Mouse (Mus musculus): ENCODE measurements around the gene Zfp541.

DNA sequence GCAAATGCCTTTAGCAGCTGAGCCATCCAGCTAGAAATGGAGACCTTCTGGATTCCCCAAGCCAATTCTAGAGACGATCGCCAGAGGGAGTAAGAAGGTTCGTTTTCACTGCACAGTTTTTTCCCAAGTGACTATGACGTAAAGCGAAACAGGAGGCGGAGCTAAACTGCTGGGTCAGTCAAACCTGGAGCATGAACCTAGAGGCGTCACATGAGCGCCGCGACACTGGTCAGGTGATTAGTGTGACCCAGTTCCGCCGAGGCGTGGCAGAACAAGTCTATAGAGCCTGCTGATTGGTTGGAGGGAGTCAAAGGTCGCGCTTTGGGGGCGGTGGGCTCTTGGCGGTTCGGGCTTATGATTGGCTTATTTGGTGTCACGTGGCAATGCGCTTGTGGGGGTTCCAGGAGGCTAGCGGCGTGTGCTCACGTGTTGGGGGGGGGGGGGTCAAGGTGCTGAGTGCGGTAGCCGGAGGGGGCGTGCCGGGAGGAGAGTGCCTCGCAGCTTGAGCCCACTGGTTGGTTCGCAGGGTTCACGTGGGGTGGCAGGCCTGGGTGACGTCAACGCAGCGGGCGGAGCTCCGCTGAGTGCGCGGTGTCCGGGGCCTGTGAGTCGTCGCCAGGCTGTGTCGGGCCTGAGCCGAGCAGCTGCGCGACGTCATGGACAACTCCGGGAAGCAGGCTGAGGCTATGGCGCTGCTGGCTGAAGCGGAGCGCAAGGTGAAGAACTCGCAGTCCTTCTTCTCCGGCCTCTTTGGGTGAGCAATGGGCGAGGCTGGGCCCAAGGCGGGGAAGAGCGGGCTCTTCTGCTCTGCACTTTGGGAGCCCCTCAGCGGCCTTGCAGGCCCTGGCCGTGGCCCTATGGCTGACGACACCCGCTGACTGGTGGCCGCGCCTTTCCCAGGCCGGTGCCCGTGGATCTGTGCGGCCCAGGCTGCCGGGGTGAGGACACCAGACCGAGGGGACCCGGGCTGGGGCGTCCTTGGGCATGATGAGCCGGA, 36.7 kb downstream of the Zfp541 start, which contains the start of gene Napa:
- TF ChIP-seq CTCF (IDR thresholded peaks at IDR 0.05; ENCODE audit: control insufficient read depth, insufficient read depth, low read length) (peak; percentile 38; the same call in 1 of the 2 replicates), POLR2A (IDR thresholded peaks at IDR 0.05; ENCODE audit: borderline replicate concordance, control insufficient read depth, low read depth, low read length) (peak; percentile 99)
